Mouse (Mus musculus): ENCODE measurements at regions not wholly inside any gene's neighbourhood (a gene's known extent, or its start where the extent isn't known, plus 50 kb on each side); places are given as distances from the start of the nearest gene placed in this dataset.
"Not testable (repeated sequence)": the region's sequence is repeated elsewhere in the genome, so short reads cannot be mapped to it uniquely, and the experiment has no call there.

DNA sequence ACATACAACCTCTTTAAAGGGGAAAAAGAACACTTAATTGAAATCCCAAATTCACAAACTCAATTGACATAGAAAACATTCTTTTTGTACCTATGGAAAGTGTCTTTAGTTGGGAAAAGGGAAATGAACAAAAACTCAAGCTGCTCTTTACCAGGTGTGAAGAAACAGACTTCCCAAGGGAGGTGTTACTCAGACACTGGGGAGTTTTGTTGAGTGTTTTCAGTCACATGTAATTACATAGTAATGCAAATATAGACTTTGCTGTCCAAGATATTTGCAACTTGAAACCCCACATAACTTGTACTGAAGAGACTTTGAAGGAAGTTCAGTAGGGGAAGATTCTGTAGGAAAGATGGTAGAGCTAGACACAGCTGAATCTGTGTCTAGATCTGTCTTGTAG, 547.7 kb upstream of the Zfp960 start:
- intact Hi-C loops (cut with DNase I): no loop called here

DNA sequence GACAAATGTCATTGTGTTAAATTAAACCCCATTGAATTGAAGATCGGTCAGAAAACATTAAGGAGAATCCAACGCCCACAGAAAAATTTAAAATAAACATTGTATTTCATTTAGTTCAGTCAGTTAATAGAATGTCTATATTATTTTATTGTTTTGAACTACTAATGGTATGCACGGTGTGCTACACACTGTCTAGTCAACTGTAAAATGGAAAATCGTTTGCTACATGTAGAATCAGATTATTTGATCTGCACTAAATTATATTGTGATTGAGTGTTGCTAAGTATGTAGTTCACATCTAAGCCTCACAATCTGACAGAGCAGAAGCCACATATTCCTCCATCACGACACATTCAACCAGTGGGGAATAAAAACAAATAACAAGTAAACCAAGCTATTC, 570.0 kb upstream of the Zfp960 start:
- DNase-seq: no peak
- Histone ChIP-seq H3K4me3 (no peak overlapping the region), H3K27ac (no peak overlapping the region)
- intact Hi-C loops (cut with DNase I): no loop called here
- no peak for TF ChIP-seq CTCF (IDR thresholded peaks at IDR 0.05)

More for the DNA sequence above, 547.7 kb upstream of the Zfp960 start:
- Histone ChIP-seq H3K4me3 (no peak overlapping the region), H3K27ac (no peak overlapping the region)
- TF ChIP-seq CTCF (IDR thresholded peaks at IDR 0.05): no peak
- DNase-seq: no peak

DNA sequence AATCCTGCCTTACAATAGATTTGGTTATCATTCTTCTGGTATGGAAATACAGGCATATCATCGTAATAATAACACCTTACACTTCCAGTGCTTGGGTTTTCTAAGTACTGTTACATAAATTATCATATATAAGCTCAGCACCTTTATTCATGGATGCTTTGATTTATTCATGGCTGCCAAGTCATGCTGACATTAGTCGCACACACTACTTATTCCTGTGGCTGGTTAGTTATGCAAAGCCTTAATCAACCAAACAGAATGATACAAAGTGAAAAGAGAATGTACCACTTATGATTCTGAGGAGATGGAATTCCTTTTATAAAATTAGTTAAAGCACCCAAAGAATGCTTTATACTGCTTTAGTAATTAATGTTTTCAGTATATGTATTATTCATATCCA, 570.4 kb upstream of the Zfp960 start:
- intact Hi-C loops (cut with DNase I): no loop called here
- H3K4me3 ChIP-seq: no peak overlapping the region
- TF ChIP-seq CTCF (IDR thresholded peaks at IDR 0.05): no peak
- DNase-seq: no peak
- H3K27ac ChIP-seq: no peak overlapping the region

DNA sequence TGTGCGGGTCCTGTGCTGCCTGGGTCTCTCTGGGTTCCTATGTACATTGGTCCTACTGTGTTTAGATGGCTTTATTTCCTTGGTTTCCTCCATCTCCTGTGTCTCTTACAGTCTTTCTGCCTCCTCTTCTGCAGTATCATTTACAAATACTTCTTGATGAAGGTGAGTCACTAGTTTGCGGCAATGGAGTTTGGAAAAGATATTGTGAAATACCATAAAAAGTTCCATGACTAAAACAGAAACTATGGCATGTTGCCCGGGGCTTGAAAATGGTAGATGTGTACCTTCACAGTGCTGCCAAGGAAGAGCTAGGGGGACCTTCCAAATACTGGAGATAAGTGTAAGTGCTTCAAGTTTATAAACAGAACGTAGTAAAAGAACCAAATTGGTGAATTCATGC, 571.4 kb upstream of the Zfp960 start:
- Histone ChIP-seq H3K4me3 (no peak overlapping the region), H3K27ac (no peak overlapping the region)
- DNase-seq: no peak
- intact Hi-C loops (cut with DNase I): no loop called here
- TF ChIP-seq CTCF (IDR thresholded peaks at IDR 0.05): no peak

DNA sequence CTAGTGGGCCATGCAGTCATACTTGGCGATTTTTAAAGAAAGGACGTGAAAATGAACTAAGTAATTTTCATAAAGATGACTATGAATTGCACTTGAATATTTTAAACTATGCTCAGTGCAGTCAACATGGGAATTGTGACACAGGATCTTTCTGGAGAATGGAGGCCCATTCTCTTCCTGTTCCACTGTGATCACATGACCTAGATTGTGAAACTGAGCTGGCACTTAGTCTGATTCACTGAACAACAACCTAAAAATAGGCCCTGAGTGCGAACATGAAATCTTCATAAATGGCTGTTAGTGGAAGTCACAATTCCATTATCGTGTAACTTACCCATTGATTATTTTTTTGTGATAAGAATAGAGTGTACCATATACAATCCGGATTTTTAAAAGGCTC, 577.6 kb upstream of the Zfp960 start:
- no peak overlapping the region for H3K4me3 ChIP-seq
- no peak for TF ChIP-seq CTCF (IDR thresholded peaks at IDR 0.05)
- intact Hi-C loops (cut with DNase I): no loop called here
- DNase-seq: no peak
- no peak overlapping the region for H3K27ac ChIP-seq

DNA sequence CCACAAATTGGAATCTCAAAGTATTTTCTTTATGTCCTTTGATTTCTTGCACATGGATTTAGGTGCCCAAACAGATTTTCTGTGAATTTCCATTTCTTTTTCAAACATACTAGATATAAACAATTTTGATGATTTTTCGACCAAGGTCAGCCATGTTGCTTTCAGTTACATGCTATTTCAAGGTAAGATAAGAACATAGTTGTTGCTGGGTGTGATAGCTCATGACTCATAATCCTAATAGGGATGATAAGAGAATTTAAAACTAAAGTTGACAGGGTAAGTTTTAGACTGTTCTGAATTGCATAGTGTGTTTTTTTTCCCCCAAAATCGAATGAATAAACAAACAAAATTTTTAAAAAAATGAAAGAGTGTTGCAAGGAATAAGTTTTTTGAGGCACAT, 579.9 kb upstream of the Zfp960 start:
- Histone ChIP-seq H3K4me3 (no peak overlapping the region), H3K27ac (no peak overlapping the region)
- intact Hi-C loops (cut with DNase I): no loop called here
- DNase-seq: no peak
- TF ChIP-seq CTCF (IDR thresholded peaks at IDR 0.05): no peak

DNA sequence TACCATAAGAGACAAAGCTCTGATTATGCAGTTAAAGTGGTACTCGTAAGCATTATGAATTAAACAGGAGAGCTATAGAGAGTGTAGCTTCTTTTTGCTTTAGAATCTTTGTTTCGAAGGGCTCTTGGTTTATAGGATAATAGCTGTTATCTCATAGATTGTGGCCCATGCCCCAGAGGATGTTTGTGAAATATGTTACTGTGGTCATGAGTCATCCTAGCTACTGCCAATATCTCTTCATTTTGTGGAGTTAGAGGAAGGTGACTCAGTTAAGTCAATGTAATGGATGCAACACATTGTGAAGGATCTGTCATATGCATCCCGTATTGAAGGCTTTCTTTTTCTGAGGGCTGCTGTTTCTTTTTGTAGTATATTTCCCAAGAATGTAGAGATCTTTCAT, 582.2 kb upstream of the Zfp960 start:
- DNase-seq: no peak
- intact Hi-C loops (cut with DNase I): no loop called here
- no peak overlapping the region for H3K27ac ChIP-seq
- H3K4me3 ChIP-seq: no peak overlapping the region
- TF ChIP-seq CTCF (IDR thresholded peaks at IDR 0.05): no peak

DNA sequence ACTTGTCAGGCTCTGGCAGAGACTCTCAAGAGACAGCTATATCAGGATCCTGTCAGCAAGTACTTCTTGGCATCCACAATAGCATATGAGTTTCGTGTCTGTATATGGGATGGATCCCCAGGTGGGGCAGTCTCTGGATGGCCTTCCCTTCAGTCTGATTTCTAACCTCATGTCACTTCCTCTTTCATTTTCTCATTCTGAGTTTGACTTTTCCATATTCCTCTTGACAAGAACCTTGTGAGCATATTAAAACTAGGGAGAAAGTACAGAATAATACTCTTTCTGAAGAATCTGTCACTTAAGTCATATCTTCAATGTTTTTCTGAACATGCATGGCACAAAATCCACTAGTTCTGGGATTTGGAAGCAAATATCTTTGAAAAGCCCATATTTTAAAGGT, 583.3 kb upstream of the Zfp960 start:
- intact Hi-C loops (cut with DNase I): no loop called here
- H3K27ac ChIP-seq: no peak overlapping the region
- no peak for TF ChIP-seq CTCF (IDR thresholded peaks at IDR 0.05)
- H3K4me3 ChIP-seq: no peak overlapping the region
- DNase-seq: no peak

DNA sequence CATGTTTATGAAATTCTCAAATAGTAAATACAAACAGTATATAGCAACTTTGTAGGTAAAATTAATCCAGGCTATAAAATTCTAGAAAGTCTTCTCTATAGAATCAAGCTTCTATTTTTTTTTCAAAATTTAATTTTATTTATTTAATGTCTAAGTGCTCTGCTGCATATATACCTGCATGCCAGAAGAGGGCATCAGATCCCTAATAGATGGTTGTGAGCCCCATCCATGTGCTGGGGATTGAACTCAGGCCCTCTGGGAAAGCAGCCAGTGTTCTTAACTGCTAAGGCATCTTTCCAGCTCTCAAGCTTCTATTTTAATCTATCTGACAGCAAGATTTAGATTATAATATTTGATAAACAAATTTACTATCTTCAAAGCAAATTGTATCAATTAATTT, 602.7 kb upstream of the Zfp960 start:
- intact Hi-C loops (cut with DNase I): no loop called here
- Histone ChIP-seq H3K4me3 (no peak overlapping the region), H3K27ac (no peak overlapping the region)
- no peak for DNase-seq
- TF ChIP-seq CTCF (IDR thresholded peaks at IDR 0.05): no peak

DNA sequence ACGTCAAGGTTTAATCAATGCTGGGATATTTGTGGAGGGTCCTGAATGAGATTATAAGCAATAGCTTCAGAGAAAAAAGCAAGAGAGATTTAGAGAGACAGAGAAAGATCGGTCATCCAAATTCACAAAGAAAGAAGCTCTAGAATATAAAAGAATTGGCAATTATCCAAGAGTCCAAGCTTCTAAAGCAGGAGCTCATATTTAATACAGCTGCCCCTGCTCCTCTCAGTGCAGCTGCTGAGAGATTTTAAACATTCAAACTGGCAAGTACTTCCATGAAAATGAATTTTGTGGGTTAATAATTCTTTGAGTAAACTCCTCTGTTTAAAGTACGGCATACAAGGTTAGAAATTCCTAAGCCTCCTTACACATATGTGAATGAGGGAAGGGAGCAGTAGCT, 610.8 kb upstream of the Zfp960 start:
- Histone ChIP-seq H3K27ac (no peak overlapping the region), H3K4me3 (no peak overlapping the region)
- intact Hi-C loops (cut with DNase I): no loop called here
- no peak for DNase-seq
- no peak for TF ChIP-seq CTCF (IDR thresholded peaks at IDR 0.05)

DNA sequence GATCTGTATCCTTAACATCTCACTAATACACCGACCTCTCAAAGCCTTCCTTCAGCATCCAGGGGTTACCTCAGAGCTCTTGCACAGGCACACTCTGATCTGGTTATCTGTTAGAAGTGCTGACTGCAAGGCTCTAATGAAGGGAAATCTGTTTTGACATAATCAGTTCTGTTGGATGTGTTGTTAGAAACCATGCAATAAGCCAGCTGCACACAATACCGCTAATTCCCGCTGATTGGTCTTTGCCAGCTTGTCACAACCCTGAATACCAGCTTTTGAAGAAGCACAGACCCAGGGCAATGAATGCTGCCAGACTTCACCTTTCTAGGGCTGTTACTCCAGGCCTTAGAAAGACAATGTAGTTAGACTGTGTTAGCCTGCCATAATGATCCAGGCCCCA, 613.7 kb upstream of the Rgmb start:
- H3K27ac ChIP-seq: no peak overlapping the region
- TF ChIP-seq CTCF (IDR thresholded peaks at IDR 0.05): no peak
- intact Hi-C loops (cut with DNase I): no loop called here
- H3K4me3 ChIP-seq: no peak overlapping the region
- DNase-seq: no peak

DNA sequence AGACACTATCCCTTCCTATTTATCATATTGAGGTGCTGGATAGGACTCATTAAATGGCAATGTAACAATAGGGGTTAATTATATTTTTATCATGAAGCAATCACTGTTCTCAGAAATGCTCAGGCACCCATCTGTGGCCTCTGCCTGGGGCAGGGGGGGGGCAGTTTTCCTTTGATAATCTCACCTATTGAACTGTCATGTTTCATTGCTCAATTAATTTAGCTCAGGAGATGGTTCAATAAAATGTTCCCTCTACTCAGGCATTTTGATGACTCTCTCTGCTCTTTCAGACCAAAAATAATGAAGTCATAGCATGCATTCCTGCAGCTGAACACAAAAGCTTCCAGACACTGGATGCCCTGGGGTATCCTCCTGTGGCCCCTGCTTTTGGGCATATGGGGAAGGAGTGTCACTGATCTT, 564.4 kb upstream of the Rgmb start:
- no peak overlapping the region for H3K4me3 ChIP-seq
- no peak for DNase-seq
- TF ChIP-seq CTCF (IDR thresholded peaks at IDR 0.05): no peak
- intact Hi-C loops (cut with DNase I): no loop called here
- no peak overlapping the region for H3K27ac ChIP-seq

DNA sequence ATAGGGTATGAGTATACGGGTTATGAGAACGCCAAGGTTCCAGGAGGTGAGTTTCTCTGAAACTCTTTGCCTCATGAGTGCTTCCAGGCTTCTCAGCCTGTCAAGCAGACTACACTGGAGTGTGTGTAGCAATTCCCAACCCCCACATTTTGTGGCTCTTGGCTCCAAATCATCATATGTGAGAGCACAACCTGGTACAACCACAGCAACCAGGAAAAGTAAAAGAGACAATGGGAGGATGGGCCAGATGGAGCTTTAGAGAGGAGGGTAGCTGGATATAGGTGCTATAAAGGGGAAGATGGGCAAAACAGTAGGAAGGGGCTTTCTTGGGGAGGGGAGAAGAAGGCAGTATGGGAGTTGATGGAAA, 544.0 kb upstream of the Rgmb start:
- intact Hi-C loops (cut with DNase I); DNase-seq; H3K4me3 ChIP-seq; H3K27ac ChIP-seq: not testable (repeated sequence)

DNA sequence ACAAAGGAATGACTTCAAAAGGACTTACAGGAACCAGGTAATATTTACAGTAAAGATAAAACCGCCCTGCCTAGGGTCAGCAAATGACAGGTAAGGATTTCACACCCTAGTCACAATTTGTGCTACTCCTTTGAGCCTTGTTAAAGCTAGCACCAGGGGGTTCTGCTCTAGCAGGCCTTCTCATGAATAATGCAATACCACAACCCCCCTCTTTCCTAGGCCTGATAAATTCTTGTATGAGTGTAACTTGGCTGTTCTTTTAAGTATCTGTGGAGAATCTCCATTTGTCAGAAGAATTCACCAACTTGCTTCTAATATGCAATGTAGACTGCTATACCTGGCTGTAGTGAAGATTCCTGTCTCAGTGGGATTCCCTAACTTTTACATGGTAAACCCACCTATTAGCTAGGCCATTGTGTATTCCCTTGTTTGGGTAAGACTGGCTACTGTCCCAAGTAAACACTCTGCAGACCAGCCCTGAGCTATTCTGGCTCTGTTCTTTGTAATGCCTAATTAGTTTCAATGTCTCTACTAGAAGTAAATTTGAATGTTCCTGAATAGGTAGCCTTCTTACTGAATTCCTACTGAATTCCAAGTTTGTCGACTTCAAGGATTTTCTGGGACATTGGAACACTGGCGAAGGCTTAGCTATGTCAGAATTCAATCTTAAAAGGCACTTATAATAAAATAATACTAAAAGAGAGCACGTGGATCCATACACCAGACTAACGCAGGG, 543.4 kb upstream of the Rgmb start:
- H3K27ac ChIP-seq; intact Hi-C loops (cut with DNase I); H3K4me3 ChIP-seq; DNase-seq: not testable (repeated sequence)
